ENCODE assay signal across 8 mouse cellular contexts in the genomic region with DNA sequence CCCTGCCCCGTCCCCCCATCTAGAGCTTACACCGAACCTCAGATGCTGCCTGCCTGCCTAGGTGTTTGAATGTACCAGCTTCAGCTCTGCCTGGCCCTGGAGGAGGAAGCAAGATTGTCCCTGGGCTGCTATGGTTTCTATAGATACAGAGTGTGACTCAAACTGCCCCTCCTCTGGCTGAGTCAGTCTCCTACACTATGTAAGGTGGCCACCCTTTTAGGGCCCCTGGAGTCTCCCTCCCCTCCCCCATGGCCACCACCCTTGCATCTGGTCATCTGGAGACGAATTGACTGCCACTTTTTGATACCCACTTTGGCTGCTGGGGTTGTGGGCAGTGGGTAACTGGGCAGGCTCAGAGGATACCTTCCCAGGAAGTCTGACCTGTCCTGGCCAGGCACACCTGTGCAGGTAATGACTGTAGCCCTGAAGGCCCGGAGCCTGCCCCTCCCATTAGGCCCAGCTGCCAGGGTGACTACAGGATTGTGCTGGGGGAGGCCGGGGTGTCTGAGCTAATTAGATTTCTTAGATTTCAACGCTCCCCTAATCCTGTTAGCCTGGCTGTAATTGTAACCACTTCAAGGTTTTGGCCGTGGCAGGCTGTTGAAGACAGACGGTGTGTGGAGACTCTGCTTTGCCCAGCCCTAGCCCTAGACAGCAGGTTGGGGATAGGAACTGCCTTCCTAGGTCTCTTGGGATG. TPM values are rescaled to one million over a fixed set of nuclear protein-coding genes. Genes with fewer than 3 reads are reported as not detected.
DNase-seq lines count a peak whose midpoint lies in the region; ATAC-seq lines count a peak whose summit lies in the region.

No protein-coding gene starts in this region.

- H3K4me3 ChIP-seq in neural tube, embryonic 15.5 days (replicated peaks): no peak overlapping the region

- 46% methylated on average over 8 of the region's 8 CpGs for WGBS in neural tube, embryonic 15.5 days

- H3K27me3 ChIP-seq in neural tube, embryonic 15.5 days (replicated peaks): no peaks in the 10 kb centered on the region

- peaks cover 85% of the 10 kb centered on the region for H3K4me1 ChIP-seq in neural tube, embryonic 15.5 days

- no peak overlapping the region for H3K27ac ChIP-seq in neural tube, embryonic 15.5 days (replicated peaks)

- no peaks in the 10 kb centered on the region for H3K36me3 ChIP-seq in neural tube, embryonic 15.5 days

- no peak overlapping the region for H3K9ac ChIP-seq in neural tube, embryonic 15.5 days (replicated peaks)

- no peaks in the 10 kb centered on the region for H3K9me3 ChIP-seq in neural tube, embryonic 15.5 days (replicated peaks)

- peak; percentile 46 for DNase-seq in kidney, adult 18-20 months
- DNase-seq in kidney, postnatal 4 days: no peak
- peak; percentile 35 for DNase-seq in kidney, postnatal 10 days
- DNase-seq in adrenal gland, postnatal 10 days: no peak
- no peak for DNase-seq in urinary bladder, postnatal 10 days (ENCODE audit: low spot score)
- no peak for DNase-seq in ovary, postnatal 10 days (ENCODE audit: low spot score)

- peak; percentile 44 for ATAC-seq in common myeloid progenitor, adult 5-6 weeks (replicated peaks; ENCODE audit: low read depth, poor library complexity, severe bottlenecking)
- ATAC-seq in neural tube, embryonic 15.5 days (ENCODE audit: low FRiP score): no peak

- H3K4me2 ChIP-seq in neural tube, embryonic 15.5 days: peak overlapping the region; percentile 89; the same call in 1 of the 2 replicates

RNA-seq across cellular contexts. Expression of gene Zmiz1, which starts 5.8 kb away (rescaled TPM):
- 15.7 and 23.1 TPM in 2 replicates for total RNA-seq in common myeloid progenitor, adult 5-6 weeks (2017)
- 51.1 and 54.7 TPM in 2 replicates for polyA plus RNA-seq in neural tube, embryonic 15.5 days (2015; fragmentation: Nextera tagmentation; extraction: Ambion mirVana)
- total RNA-seq in adrenal gland, postnatal 10 days (2021): 10 to 100 TPM; 63.8 to 73.3 TPM

Comparison
In these comparisons a context has a peak if more than half of its experiments do, and no peak if none do; other contexts are left out.
1. DNase-seq: peak in kidney, adult 18-20 months (single experiment) and kidney, postnatal 10 days (single experiment); none in kidney, postnatal 4 days (0 of 2), adrenal gland, postnatal 10 days (single experiment), urinary bladder, postnatal 10 days (single experiment) and ovary, postnatal 10 days (single experiment).